Mouse (Mus musculus): ENCODE results near the gene Farsa. TPM values are rescaled to one million over a fixed set of nuclear protein-coding genes. Genes with fewer than 3 reads are reported as not detected.

The Farsa gene
- polyA plus RNA-seq, 1 experiment from 2014 or later: 54.5 TPM

DNA sequence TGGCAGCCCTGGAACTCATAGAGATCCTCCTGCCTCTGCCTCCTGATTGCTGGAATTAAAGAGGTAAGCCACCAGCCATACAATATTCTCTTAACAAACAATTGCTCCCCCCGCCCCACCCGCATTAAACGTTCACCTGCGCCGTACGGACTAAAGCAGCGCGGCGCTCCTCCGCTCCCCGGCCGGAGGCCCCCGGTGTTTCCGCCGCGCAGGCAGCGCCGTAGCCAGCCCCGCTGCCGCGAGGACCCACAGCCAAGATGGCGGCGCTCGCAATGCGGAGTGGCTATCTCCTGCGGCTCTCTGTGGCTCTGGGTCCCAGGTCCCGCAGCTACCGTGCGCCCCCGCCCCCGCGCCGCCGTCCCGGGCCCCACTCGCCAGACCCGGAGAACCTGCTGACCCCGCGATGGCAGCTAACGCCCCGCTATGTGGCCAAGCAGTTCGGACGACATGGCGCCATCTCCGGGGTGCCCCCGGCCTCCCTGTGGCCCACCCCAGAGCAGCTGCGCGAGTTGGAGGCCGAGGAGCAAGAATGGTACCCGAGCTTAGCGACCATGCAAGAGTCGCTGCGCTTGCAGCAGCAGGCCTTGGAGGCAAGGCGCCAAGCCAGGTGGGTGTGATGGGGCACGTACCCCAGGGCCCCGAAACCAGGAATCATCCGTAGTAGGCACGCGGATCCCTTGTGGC lies 24.6 kb upstream of the Farsa start:
- H3K9ac ChIP-seq (ENCODE audit: low read depth, low read length): peak overlapping the region; percentile 99
- peak overlapping the region; percentile 61 for H3K4me2 ChIP-seq
- H3K36me3 ChIP-seq (ENCODE audit: control insufficient read depth, insufficient read depth, low read length): peaks cover 23% of the 10 kb centered on the region
- ATAC-seq (replicated peaks; ENCODE audit: insufficient number of reproducible peaks, low FRiP score, low TSS enrichment): peak; percentile 75
- peaks cover 12% of the 10 kb centered on the region for H3K4me1 ChIP-seq (ENCODE audit: control insufficient read depth, insufficient read depth, low read length)
- peak overlapping the region; percentile 92 for H3K4me3 ChIP-seq (ENCODE audit: low read depth, low read length)
- H3K27ac ChIP-seq (ENCODE audit: low read depth, low read length): peak overlapping the region; percentile 96
- H3K9me3 ChIP-seq (replicated peaks; ENCODE audit: control insufficient read depth, low read length): no peaks in the 10 kb centered on the region
- WGBS (ENCODE audit: insufficient replicate concordance): 1% methylated on average over 59 of the region's 59 CpGs
- no peaks in the 10 kb centered on the region for H3K27me3 ChIP-seq (ENCODE audit: control insufficient read depth, insufficient read depth, low read length)

DNA sequence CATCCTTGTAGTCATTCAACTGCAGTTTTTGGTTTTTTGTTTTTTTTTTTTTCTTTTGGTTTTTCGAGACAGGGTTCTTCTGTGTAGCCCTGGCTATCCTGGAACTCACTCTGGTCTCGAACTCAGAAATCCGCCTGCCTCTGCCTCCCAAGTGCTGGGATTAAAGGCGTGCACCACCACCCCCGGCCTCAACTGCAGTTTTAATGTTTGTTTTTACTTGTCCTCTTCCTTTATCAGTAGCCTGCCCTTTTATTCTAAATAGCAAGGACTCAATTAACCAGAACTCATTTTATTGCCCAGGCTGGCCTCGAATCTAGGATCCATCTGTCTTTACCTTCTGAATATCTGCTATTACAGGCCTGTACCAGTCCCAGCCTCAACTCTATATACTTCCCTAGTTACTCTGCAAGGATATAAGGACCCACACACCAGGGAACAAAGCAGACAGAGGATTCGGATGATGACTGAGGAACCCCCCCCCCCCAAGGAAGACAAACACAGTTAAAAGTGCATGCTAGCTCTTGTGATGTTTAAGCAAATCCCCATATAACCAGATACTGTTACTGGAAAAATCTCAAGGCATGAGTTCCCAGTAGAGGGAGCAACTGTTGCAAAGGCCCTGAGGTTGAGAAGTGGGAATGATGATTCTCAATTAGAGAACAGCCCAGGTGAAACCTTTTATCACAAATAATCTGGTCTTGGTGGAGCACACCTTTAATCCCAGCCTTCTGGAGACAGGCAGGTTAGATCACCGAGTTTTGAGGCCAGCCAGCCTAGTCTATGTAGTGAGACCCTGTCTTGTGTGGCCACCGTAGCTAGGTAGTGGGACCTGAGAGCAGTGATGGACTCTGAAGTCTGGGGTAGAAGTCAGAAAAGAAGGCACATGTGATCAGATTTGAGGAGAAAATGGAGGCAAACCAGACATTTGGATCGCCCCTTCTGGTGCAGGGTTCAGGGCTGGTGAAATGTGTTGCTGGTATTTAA lies 23.7 kb upstream of the Farsa start:
- 58% methylated on average over 10 of the region's 10 CpGs for WGBS (ENCODE audit: insufficient replicate concordance)
- Histone ChIP-seq H3K4me2 (peak overlapping the region; percentile 61), H3K4me1 (ENCODE audit: control insufficient read depth, insufficient read depth, low read length) (peaks cover 12% of the 10 kb centered on the region), H3K4me3 (ENCODE audit: low read depth, low read length) (peak overlapping the region; percentile 92), H3K27ac (ENCODE audit: low read depth, low read length) (peak overlapping the region; percentile 96), H3K27me3 (ENCODE audit: control insufficient read depth, insufficient read depth, low read length) (no peaks in the 10 kb centered on the region), H3K9ac (ENCODE audit: low read depth, low read length) (peak overlapping the region; percentile 99), H3K36me3 (ENCODE audit: control insufficient read depth, insufficient read depth, low read length) (peaks cover 32% of the 10 kb centered on the region), H3K9me3 (replicated peaks; ENCODE audit: control insufficient read depth, low read length) (no peaks in the 10 kb centered on the region)
- no peak for ATAC-seq (replicated peaks; ENCODE audit: insufficient number of reproducible peaks, low FRiP score, low TSS enrichment)

DNA sequence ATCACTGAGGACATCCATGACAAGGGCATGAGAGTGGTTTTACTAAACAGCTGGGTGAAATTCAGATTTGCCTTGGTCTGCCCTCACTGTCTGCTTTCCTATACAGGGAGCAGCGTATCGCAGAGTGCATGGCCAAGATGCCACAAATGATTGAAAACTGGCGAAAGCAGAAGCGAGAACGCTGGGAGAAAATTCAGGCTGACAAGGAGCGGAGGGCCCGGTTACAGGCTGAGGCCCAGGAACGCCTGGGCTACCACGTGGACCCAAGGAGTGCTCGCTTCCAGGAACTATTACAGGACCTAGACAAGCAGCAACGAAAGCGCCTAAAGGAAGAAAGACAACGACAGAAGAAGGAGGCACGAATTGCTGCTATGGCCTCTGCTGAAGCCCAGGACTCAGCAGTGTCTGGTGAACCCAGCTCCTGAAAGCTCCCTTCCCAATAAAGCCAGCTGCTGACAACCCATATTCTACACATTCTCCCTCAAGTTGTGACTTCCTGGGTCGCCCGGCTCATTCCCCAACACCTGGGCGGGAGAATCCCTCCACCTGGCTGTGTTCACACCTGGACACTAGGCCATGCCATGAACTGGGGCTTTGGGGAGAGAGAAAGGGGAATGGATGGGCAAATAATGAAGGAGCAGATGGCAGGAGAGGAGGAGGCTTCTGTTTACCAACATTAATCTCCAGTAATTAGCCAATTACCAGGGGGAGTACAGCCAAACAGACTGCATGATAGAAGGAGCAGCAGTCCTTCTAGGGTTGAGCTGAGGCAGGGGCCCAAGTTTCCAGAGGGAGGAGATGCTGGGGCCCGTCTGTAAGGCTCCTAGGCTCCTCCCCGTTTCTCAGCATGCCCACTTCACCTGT lies 22.6 kb upstream of the Farsa start:
- Histone ChIP-seq H3K9me3 (replicated peaks; ENCODE audit: control insufficient read depth, low read length) (no peaks in the 10 kb centered on the region), H3K27ac (ENCODE audit: low read depth, low read length) (no peak overlapping the region), H3K27me3 (ENCODE audit: control insufficient read depth, insufficient read depth, low read length) (no peaks in the 10 kb centered on the region), H3K4me3 (ENCODE audit: low read depth, low read length) (no peak overlapping the region), H3K9ac (ENCODE audit: low read depth, low read length) (no peak overlapping the region), H3K4me2 (no peak overlapping the region), H3K36me3 (ENCODE audit: control insufficient read depth, insufficient read depth, low read length) (peaks cover 38% of the 10 kb centered on the region), H3K4me1 (ENCODE audit: control insufficient read depth, insufficient read depth, low read length) (peaks cover 13% of the 10 kb centered on the region)
- ATAC-seq (replicated peaks; ENCODE audit: insufficient number of reproducible peaks, low FRiP score, low TSS enrichment): no peak
- 87% methylated on average over 19 of the region's 19 CpGs for WGBS (ENCODE audit: insufficient replicate concordance)

DNA sequence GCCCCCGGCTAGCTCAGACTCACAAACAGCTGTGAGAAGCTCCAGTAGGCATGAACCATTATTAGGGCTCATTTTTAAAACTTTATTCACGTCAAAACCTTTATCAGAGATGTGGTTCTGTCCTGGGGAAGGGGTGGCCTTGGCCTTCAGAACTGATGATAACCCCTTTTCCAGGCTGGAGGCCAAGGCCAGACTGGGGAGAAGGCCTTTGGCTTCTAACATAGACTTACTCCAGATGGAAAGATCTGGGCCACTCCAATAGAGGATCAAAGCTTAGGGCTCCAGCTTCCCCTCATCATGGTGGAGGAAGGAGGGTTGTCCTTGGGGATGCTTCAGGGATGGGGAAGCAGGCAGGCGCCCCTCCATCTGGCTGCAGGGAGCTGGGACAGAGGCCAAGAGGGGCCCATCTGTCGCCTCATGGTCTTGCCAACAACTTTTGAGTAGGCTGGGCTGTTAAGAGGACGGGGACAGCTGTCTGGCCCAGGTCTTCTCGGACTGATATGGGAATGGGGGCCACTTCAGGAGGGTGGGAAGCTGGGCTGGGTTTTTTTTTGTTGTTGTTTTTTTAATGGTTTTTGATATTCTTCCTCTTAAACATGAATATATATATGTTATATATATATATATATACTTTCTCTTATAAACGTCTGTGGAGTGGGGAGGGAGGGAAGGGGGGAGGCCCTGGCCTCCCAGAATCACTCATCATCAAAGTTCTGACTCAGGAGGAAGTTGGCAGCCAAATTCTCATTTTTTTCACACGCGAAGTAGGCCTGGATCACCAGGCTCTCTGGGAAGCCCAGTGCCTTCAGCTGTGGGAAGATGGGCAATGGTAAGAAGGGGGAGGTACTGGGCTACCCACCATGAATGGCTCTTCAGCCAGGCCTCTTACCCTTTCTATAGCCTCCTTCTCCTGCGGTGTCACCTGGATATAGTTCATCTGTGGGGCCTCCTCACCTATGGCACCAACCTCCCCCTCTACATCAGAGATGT lies 21.6 kb upstream of the Farsa start:
- no peak overlapping the region for H3K27ac ChIP-seq (ENCODE audit: low read depth, low read length)
- H3K4me2 ChIP-seq: no peak overlapping the region
- no peaks in the 10 kb centered on the region for H3K9me3 ChIP-seq (replicated peaks; ENCODE audit: control insufficient read depth, low read length)
- H3K4me3 ChIP-seq (ENCODE audit: low read depth, low read length): no peak overlapping the region
- 75% methylated on average over 10 of the region's 10 CpGs for WGBS (ENCODE audit: insufficient replicate concordance)
- peaks cover 19% of the 10 kb centered on the region for H3K4me1 ChIP-seq (ENCODE audit: control insufficient read depth, insufficient read depth, low read length)
- H3K36me3 ChIP-seq (ENCODE audit: control insufficient read depth, insufficient read depth, low read length): peaks cover 38% of the 10 kb centered on the region
- no peaks in the 10 kb centered on the region for H3K27me3 ChIP-seq (ENCODE audit: control insufficient read depth, insufficient read depth, low read length)
- ATAC-seq (replicated peaks; ENCODE audit: insufficient number of reproducible peaks, low FRiP score, low TSS enrichment): no peak
- H3K9ac ChIP-seq (ENCODE audit: low read depth, low read length): no peak overlapping the region

DNA sequence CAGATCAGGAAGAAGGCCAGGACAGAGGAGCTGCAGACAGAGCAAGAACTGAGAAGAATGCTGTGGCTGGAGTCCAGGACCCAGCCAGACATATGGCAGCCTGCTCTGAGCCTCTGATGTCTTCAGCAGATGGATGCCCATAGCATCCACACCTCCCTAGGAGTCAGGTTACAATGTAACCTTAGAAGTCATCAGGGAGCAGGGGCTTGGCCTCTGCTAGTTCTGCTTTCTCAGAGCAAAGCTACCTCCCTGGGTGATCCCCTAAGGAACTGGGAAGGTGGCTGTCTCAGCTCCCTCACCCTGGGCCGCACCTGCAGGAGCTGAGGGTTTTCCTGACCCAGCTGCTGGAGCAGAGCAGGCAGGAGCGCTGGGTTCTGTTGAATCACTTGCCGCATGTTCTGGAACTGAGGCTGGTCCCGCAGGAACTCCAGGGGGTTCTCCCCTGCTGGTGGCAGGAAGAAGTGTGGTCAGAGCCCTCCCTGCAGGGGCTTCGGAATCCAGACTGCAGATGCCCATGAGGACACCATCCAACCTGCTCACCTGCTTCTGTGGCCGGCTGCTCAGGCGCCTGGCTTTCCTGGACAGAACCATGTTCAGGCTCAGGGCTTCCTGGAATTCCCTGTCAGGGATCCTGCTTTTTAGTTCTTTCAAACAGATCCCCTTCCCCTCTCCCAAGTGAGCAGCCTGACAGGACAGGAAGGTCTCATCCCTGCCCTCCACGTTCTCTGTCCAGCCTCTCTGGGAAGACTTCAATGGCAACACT lies 19.5 kb upstream of the Farsa start:
- Histone ChIP-seq H3K9me3 (replicated peaks; ENCODE audit: control insufficient read depth, low read length) (no peaks in the 10 kb centered on the region), H3K9ac (ENCODE audit: low read depth, low read length) (no peak overlapping the region), H3K36me3 (ENCODE audit: control insufficient read depth, insufficient read depth, low read length) (peaks cover 46% of the 10 kb centered on the region), H3K4me1 (ENCODE audit: control insufficient read depth, insufficient read depth, low read length) (peaks cover 19% of the 10 kb centered on the region), H3K27me3 (ENCODE audit: control insufficient read depth, insufficient read depth, low read length) (no peaks in the 10 kb centered on the region), H3K4me2 (peak overlapping the region; percentile 44), H3K27ac (ENCODE audit: low read depth, low read length) (no peak overlapping the region), H3K4me3 (ENCODE audit: low read depth, low read length) (no peak overlapping the region)
- no peak for ATAC-seq (replicated peaks; ENCODE audit: insufficient number of reproducible peaks, low FRiP score, low TSS enrichment)
- 62% methylated on average over 8 of the region's 8 CpGs for WGBS (ENCODE audit: insufficient replicate concordance)

DNA sequence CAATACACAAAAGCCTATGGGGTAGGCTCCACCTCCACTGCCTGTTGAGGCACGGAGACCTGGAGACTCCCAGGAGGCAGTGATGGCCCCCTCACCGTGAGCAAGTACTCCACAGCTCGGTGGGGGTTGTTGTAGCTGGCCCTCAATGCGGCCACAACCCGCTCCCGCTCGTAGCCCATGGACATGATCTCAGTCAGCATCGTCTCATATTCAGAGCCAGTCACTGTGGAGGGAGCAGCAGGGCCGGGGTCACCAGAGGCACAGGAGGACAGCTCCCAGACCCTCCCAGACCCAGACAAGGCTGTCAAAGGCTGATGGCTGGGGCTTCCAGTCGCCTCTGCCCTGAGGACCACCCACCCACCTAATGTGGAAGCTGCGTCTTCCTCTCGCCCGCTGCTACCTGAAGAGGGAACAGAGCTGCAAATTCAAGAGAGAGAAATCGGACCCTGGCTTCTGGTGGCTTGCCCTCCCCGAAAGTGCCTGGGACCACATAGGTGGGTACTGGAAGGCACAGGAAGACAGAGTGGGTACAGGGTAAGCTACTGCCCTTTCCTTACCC lies 18.8 kb upstream of the Farsa start:
- 85% methylated on average over 15 of the region's 15 CpGs for WGBS (ENCODE audit: insufficient replicate concordance)
- peak overlapping the region; percentile 35; the same call in 1 of the 2 replicates for H3K27ac ChIP-seq (ENCODE audit: low read depth, low read length)
- H3K27me3 ChIP-seq (ENCODE audit: control insufficient read depth, insufficient read depth, low read length): no peaks in the 10 kb centered on the region
- H3K9me3 ChIP-seq (replicated peaks; ENCODE audit: control insufficient read depth, low read length): no peaks in the 10 kb centered on the region
- H3K4me3 ChIP-seq (ENCODE audit: low read depth, low read length): 0 out of 2 replicates have a peak overlapping the region, but pooled peaks have one; percentile 2
- peaks cover 52% of the 10 kb centered on the region for H3K36me3 ChIP-seq (ENCODE audit: control insufficient read depth, insufficient read depth, low read length)
- H3K4me2 ChIP-seq: peak overlapping the region; percentile 44
- ATAC-seq (replicated peaks; ENCODE audit: insufficient number of reproducible peaks, low FRiP score, low TSS enrichment): 0 out of 2 replicates have a peak, but pooled peaks have one; percentile 4
- H3K9ac ChIP-seq (ENCODE audit: low read depth, low read length): peak overlapping the region; percentile 35; the same call in 1 of the 2 replicates
- peaks cover 22% of the 10 kb centered on the region for H3K4me1 ChIP-seq (ENCODE audit: control insufficient read depth, insufficient read depth, low read length)

DNA sequence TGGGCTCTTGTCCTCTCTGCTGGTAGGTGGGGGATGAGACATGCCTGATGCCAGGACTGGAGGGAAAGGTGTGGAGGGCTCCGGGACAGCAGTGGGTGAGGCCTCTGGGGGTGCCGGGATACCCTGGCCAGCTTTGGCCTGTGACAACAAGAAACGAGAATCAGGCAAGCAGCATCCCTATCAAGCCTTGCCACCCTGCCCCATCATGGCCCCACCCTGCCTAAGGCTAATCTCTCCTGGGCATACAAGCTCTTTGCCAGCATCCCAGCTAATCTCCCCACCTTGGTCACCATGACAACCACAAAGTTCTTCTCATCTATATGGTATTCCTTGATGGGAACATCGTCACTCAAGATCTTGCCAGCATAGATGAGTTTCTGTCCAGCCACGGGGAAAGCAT lies 18.3 kb upstream of the Farsa start:
- peaks cover 56% of the 10 kb centered on the region for H3K36me3 ChIP-seq (ENCODE audit: control insufficient read depth, insufficient read depth, low read length)
- no peaks in the 10 kb centered on the region for H3K9me3 ChIP-seq (replicated peaks; ENCODE audit: control insufficient read depth, low read length)
- H3K27ac ChIP-seq (ENCODE audit: low read depth, low read length): peak overlapping the region; percentile 35; the same call in 1 of the 2 replicates
- WGBS (ENCODE audit: insufficient replicate concordance): 68% methylated on average over 5 of the region's 5 CpGs
- peak overlapping the region; percentile 35; the same call in 1 of the 2 replicates for H3K9ac ChIP-seq (ENCODE audit: low read depth, low read length)
- H3K4me2 ChIP-seq: peak overlapping the region; percentile 44
- peak; percentile 52 for ATAC-seq (replicated peaks; ENCODE audit: insufficient number of reproducible peaks, low FRiP score, low TSS enrichment)
- no peaks in the 10 kb centered on the region for H3K27me3 ChIP-seq (ENCODE audit: control insufficient read depth, insufficient read depth, low read length)
- H3K4me1 ChIP-seq (ENCODE audit: control insufficient read depth, insufficient read depth, low read length): peaks cover 18% of the 10 kb centered on the region
- H3K4me3 ChIP-seq (ENCODE audit: low read depth, low read length): no peak overlapping the region
